Mouse (Mus musculus) ES-E14 (cell line): ENCODE results near the gene Cope.

Experiments used
- CHD2 ChIP-seq: IDR thresholded peaks from 2 replicates; pipeline ENCODE4 v1.6.1; 2014; ENCODE audit warnings: mild to moderate bottlenecking, low read depth, low read length, inconsistent platforms
- HCFC1 ChIP-seq: IDR thresholded peaks from 2 replicates; pipeline ENCODE4 v1.6.1; 2012; ENCODE audit warnings: low read length, inconsistent platforms, borderline replicate concordance; ENCODE audit not compliant: insufficient read depth
- MAFK ChIP-seq: IDR thresholded peaks from 2 replicates; pipeline ENCODE4 v1.6.1; 2014; ENCODE audit warnings: mild to moderate bottlenecking, low read depth, low read length, inconsistent platforms; ENCODE audit not compliant: insufficient read depth
- ZC3H11A ChIP-seq: IDR thresholded peaks from 2 replicates; pipeline ENCODE4 v1.6.1; 2012; ENCODE audit warnings: low read depth, mild to moderate bottlenecking, inconsistent platforms, low read length, borderline replicate concordance
- ZNF384 ChIP-seq: IDR thresholded peaks from 2 replicates; pipeline ENCODE4 v1.6.1; 2012; ENCODE audit warnings: low read depth, low read length, inconsistent platforms

- no peak for TF ChIP-seq HCFC1
- TF ChIP-seq ZC3H11A = no peak
- TF ChIP-seq MAFK = no peak
- no peak for TF ChIP-seq CHD2
- TF ChIP-seq ZNF384 = 0 out of 2 replicates have a peak, but pooled peaks have one; percentile 38
These were observed 41.4 kb downstream of the Cope start for GRCm38 (mm10) chr8:70343696-70344095.
